Comparison of ENCODE assay signal across 8 mouse cellular contexts in genomic region chr16:37684259-37684633, GRCm38 (mm10). TPM values are rescaled to one million over a fixed set of nuclear protein-coding genes. Genes with fewer than 3 reads are reported as not detected.
DNase-seq lines count a peak whose midpoint lies in the region; ATAC-seq and TF ChIP-seq lines count a peak whose summit lies in the region.

No protein-coding gene starts in this region.

- H3K4me3 ChIP-seq in cerebellum, adult 2 months (replicated peaks; ENCODE audit: insufficient read depth, low read depth, low read length), result peak overlapping the region; percentile 54
- H3K4me3 ChIP-seq in heart, embryonic 15.5 days, result peak overlapping the region; percentile 45
- H3K4me3 ChIP-seq in limb, embryonic 14.5 days (replicated peaks; ENCODE audit: low read length), result peak overlapping the region; percentile 38
- H3K4me3 ChIP-seq in midbrain, embryonic 16.5 days (ENCODE audit: low read depth, low read length), result peak overlapping the region; percentile 43; the same call in 1 of the 2 replicates

- peaks cover 12% of the 10 kb centered on the region for H3K4me1 ChIP-seq in cerebellum, adult 2 months (ENCODE audit: control insufficient read depth, insufficient read depth, low read length)
- H3K4me1 ChIP-seq in heart, embryonic 15.5 days (replicated peaks), result peaks cover 45% of the 10 kb centered on the region
- peaks cover 20% of the 10 kb centered on the region for H3K4me1 ChIP-seq in limb, embryonic 14.5 days (ENCODE audit: control insufficient read depth, insufficient read depth, low read length)
- H3K4me1 ChIP-seq in midbrain, embryonic 16.5 days (ENCODE audit: control insufficient read depth, insufficient read depth, low read length), result peaks cover 34% of the 10 kb centered on the region

- 0 out of 2 replicates have a peak overlapping the region, but pooled peaks have one; percentile 9 for H3K9ac ChIP-seq in heart, embryonic 15.5 days
- H3K9ac ChIP-seq in limb, embryonic 14.5 days (ENCODE audit: low read depth, low read length, severe bottlenecking), result peak overlapping the region; percentile 62
- H3K9ac ChIP-seq in midbrain, embryonic 16.5 days (ENCODE audit: low read depth, low read length), result peak overlapping the region; percentile 69

- ATAC-seq in heart, embryonic 15.5 days (replicated peaks; ENCODE audit: insufficient number of reproducible peaks, insufficient read depth, low FRiP score, low read depth), result peak; percentile 59
- peak; percentile 7; the same call in 1 of the 2 replicates for ATAC-seq in limb, embryonic 14.5 days (ENCODE audit: low FRiP score, low read depth)
- ATAC-seq in midbrain, embryonic 16.5 days, result peak; percentile 57

- H3K9me3 ChIP-seq in heart, embryonic 15.5 days (replicated peaks), result no peaks in the 10 kb centered on the region
- H3K9me3 ChIP-seq in limb, embryonic 14.5 days (ENCODE audit: control insufficient read depth, low read length), result no peaks in the 10 kb centered on the region
- no peaks in the 10 kb centered on the region for H3K9me3 ChIP-seq in midbrain, embryonic 16.5 days (replicated peaks; ENCODE audit: control insufficient read depth, low read length, poor library complexity, severe bottlenecking)

- no peaks in the 10 kb centered on the region for H3K27me3 ChIP-seq in cerebellum, adult 2 months (ENCODE audit: control insufficient read depth, insufficient read depth, low read length)
- no peaks in the 10 kb centered on the region for H3K27me3 ChIP-seq in heart, embryonic 15.5 days
- H3K27me3 ChIP-seq in limb, embryonic 14.5 days (ENCODE audit: control insufficient read depth, insufficient read depth, low read length), result no peaks in the 10 kb centered on the region
- no peaks in the 10 kb centered on the region for H3K27me3 ChIP-seq in midbrain, embryonic 16.5 days (ENCODE audit: control insufficient read depth, insufficient read depth, low read depth, low read length)

- H3K4me2 ChIP-seq in heart, embryonic 15.5 days, result peak overlapping the region; percentile 64
- peak overlapping the region; percentile 56 for H3K4me2 ChIP-seq in limb, embryonic 14.5 days (replicated peaks; ENCODE audit: low read depth, low read length, severe bottlenecking)
- peak overlapping the region; percentile 73 for H3K4me2 ChIP-seq in midbrain, embryonic 16.5 days (ENCODE audit: low read length)

- peak overlapping the region; percentile 80 for H3K27ac ChIP-seq in cerebellum, adult 2 months (ENCODE audit: insufficient read depth, low read length)
- peak overlapping the region; percentile 68 for H3K27ac ChIP-seq in heart, embryonic 15.5 days
- peak overlapping the region; percentile 88; the same call in 1 of the 2 replicates for H3K27ac ChIP-seq in limb, embryonic 14.5 days (replicated peaks; ENCODE audit: low read depth, low read length)
- H3K27ac ChIP-seq in midbrain, embryonic 16.5 days (ENCODE audit: low read length), result peak overlapping the region; percentile 88

- TF ChIP-seq CTCF in cerebellum, adult 2 months (IDR thresholded peaks at IDR 0.05; ENCODE audit: borderline replicate concordance, insufficient read depth, low read depth, low read length), result no peak

- no peaks in the 10 kb centered on the region for H3K36me3 ChIP-seq in heart, embryonic 15.5 days
- no peaks in the 10 kb centered on the region for H3K36me3 ChIP-seq in limb, embryonic 14.5 days (ENCODE audit: control insufficient read depth, insufficient read depth, low read length)
- no peaks in the 10 kb centered on the region for H3K36me3 ChIP-seq in midbrain, embryonic 16.5 days (ENCODE audit: control insufficient read depth, insufficient read depth, low read length)

- TF ChIP-seq POLR2A in cerebellum, adult 2 months (IDR thresholded peaks at IDR 0.05; ENCODE audit: borderline replicate concordance, insufficient read depth, low read length), result no peak
- no peak for TF ChIP-seq POLR2A in limb, embryonic 14.5 days (IDR thresholded peaks at IDR 0.05; ENCODE audit: borderline replicate concordance, extremely low read depth, insufficient read depth, insufficient read length)

- WGBS in cerebellum, adult 2 months, result 6% methylated on average over 8 of the region's 8 CpGs
- WGBS in heart, embryonic 15.5 days, result 10% methylated on average over 8 of the region's 8 CpGs
- 11% methylated on average over 8 of the region's 8 CpGs for WGBS in limb, embryonic 14.5 days
- 9% methylated on average over 8 of the region's 8 CpGs for WGBS in midbrain, embryonic 16.5 days

- DNase-seq in cerebellum, adult 2 months, result no peak
- no peak for DNase-seq in cerebellum, adult 9-10 months
- DNase-seq in NIH3T3 (ENCODE audit: low read depth), result peak; percentile 65
- no peak for DNase-seq in limb, embryonic 14.5 days (ENCODE audit: low spot score)
- no peak for DNase-seq in retina, postnatal 1 day
- DNase-seq in layer of hippocampus, postnatal 14 days (ENCODE audit: low spot score in 2 of 2), result no peak

RNA-seq across cellular contexts. Expression of gene Ndufb4, which starts 30.0 kb away (rescaled TPM):
- polyA plus RNA-seq in cerebellum, adult 2 months (2012; rRNA removed), result 95.8 and 99.2 TPM in 2 replicates
- 64.7 and 134 TPM in 2 replicates for polyA plus RNA-seq in heart, embryonic 15.5 days (2015; fragmentation: Nextera tagmentation; extraction: Ambion mirVana)
- polyA plus RNA-seq in limb, embryonic 14.5 days (2012; rRNA removed), result 54.9 and 62.5 TPM in 2 replicates
- 56.3 and 56.5 TPM in 2 replicates for polyA plus RNA-seq in limb, embryonic 14.5 days (2014; fragmentation: Nextera tagmentation; extraction: Ambion mirVana)
- 49.1 and 51.7 TPM in 2 replicates for polyA plus RNA-seq in midbrain, embryonic 16.5 days (2015; fragmentation: Nextera tagmentation; extraction: Ambion mirVana)
- total RNA-seq in layer of hippocampus, postnatal 14 days (2021), result 10 to 100 TPM; 70.0 to 84.8 TPM

Comparison
In these comparisons a context has a peak if more than half of its experiments do, and no peak if none do; other contexts are left out.
1. ATAC-seq: peak in every context shown above with its lines; median percentile 59 in heart, embryonic 15.5 days; 57 in midbrain, embryonic 16.5 days; 7 in limb, embryonic 14.5 days.
2. H3K9ac ChIP-seq: peak in every context shown above with its lines; median percentile 69 in midbrain, embryonic 16.5 days; 62 in limb, embryonic 14.5 days; 9 in heart, embryonic 15.5 days.